Mouse (Mus musculus): ENCODE data around the gene Fam209. TPM values are rescaled to one million over a fixed set of nuclear protein-coding genes. Genes with fewer than 3 reads are reported as not detected.

The Fam209 gene
- total RNA-seq, 2 experiments from 2014 or later, result 0.50 TPM; not detected in 1

Other genes starting within 250 kb of the Fam209 start
- under 1 TPM; 0.22 to 0.28 TPM for gene Mc3r, start 224.0 kb upstream of the Fam209 start, total RNA-seq (2021)
- 10 to 100 TPM; 22.8 to 23.1 TPM for gene Fam210b, start 127.0 kb upstream of the Fam209 start, total RNA-seq (2021)
- gene Aurka, start 102.0 kb upstream of the Fam209 start, total RNA-seq (2021), result 1 to 10 TPM; 1.4 to 1.7 TPM
- gene Cstf1, start 101.8 kb upstream of the Fam209 start, total RNA-seq (2021), result 10 to 100 TPM; 25.5 to 26.9 TPM
- gene Cass4, start 78.7 kb upstream of the Fam209 start, total RNA-seq (2021), result under 1 TPM; 0.18 to 0.22 TPM
- gene Rtf2, start 32.0 kb upstream of the Fam209 start, total RNA-seq (2021), result 10 to 100 TPM; 67.7 to 72.2 TPM
- gene Gcnt7, start 13.9 kb upstream of the Fam209 start, total RNA-seq (2021), result not detected
- gene Tfap2c, start 77.1 kb downstream of the Fam209 start, total RNA-seq (2021), result not detected